Mouse (Mus musculus) lung, embryonic 16.5 days (tissue): ENCODE results near the gene Zkscan7. TPM values are rescaled to one million over a fixed set of nuclear protein-coding genes. Genes with fewer than 3 reads are reported as not detected.

Experiments used
- ATAC-seq: fragments of 200-750 bp; cut with Nextera tagmentation; 2 replicates; pipeline ENCODE4 v1.8.0; 2017; ENCODE audit warnings: low read depth, mild to moderate bottlenecking, moderate library complexity
- H3K27ac ChIP-seq: fragments of 300-500 bp; sonication (generic); 2 replicates; pipeline ENCODE4 v1.5.1; 2014; ENCODE audit warnings: mild to moderate bottlenecking, control low read depth, low read length
- H3K27me3 ChIP-seq: fragments of 300-500 bp; sonication (generic); 2 replicates; pipeline ENCODE4 v1.6.1; 2014; ENCODE audit warnings: low read depth, low read length, mixed read lengths; ENCODE audit not compliant: control insufficient read depth, insufficient read depth
- H3K36me3 ChIP-seq: fragments of 300-500 bp; sonication (generic); 2 replicates; pipeline ENCODE4 v1.6.1; 2014; ENCODE audit warnings: low read length; ENCODE audit not compliant: control insufficient read depth, insufficient read depth
- H3K4me1 ChIP-seq: fragments of 300-500 bp; sonication (generic); replicated peaks from 2 replicates; pipeline ENCODE4 v1.6.1; 2014; ENCODE audit warnings: low read length, mixed read lengths; ENCODE audit not compliant: control insufficient read depth, insufficient read depth
- H3K4me2 ChIP-seq: fragments of 300-500 bp; sonication (generic); 2 replicates; pipeline ENCODE4 v1.6.1; 2014; ENCODE audit warnings: low read depth, low read length, control low read depth
- H3K4me3 ChIP-seq: fragments of 300-500 bp; sonication (generic); 2 replicates; pipeline ENCODE4 v1.5.1; 2014; ENCODE audit warnings: mild to moderate bottlenecking, low read length, control low read depth
- H3K9ac ChIP-seq: fragments of 300-500 bp; sonication (generic); 2 replicates; pipeline ENCODE4 v1.6.1; 2014; ENCODE audit warnings: low read length, control low read depth
- H3K9me3 ChIP-seq: fragments of 300-500 bp; sonication (generic); 2 replicates; pipeline ENCODE4 v1.6.1; 2016; ENCODE audit warnings: low read length; ENCODE audit not compliant: control insufficient read depth
- WGBS: fragments of 180-500 bp; shearing (Covaris S2); extraction: QIAGEN DNeasy Blood & Tissue Kit; methylation state at CpG from one replicate; pipeline ENCODE4 v1.1.7; 2014; 5-methylcytosine and 5-hydroxymethylcytosine counted together
- polyA plus RNA-seq: library from polyadenylated mRNA; unstranded; fragments of >200 nt; fragmentation: Nextera tagmentation; extraction: Ambion mirVana; gene quantifications from 2 replicates; pipeline ENCODE4 v1.2.1, GENCODE M21; 2015

The Zkscan7 gene
- polyA plus RNA-seq, 1 experiment from 2014 or later, result 6.0 TPM

GRCm38 (mm10) chr9:122874653-122875052, 10.8 kb upstream of the Zkscan7 start:
- no peak for ATAC-seq
- WGBS, result 80% methylated on average over 1 of the region's 1 CpGs

GRCm38 (mm10) chr9:122875145-122875544, 10.3 kb upstream of the Zkscan7 start:
- Histone ChIP-seq H3K27me3 (no peaks in the 10 kb centered on the region), H3K4me3 (no peak overlapping the region), H3K36me3 (no peaks in the 10 kb centered on the region), H3K4me2 (no peak overlapping the region), H3K9me3 (no peaks in the 10 kb centered on the region), H3K9ac (no peak overlapping the region), H3K27ac (no peak overlapping the region), H3K4me1 (no peaks in the 10 kb centered on the region)
- no peak for ATAC-seq
- 85% methylated on average over 2 of the region's 2 CpGs for WGBS

More at GRCm38 (mm10) chr9:122874653-122875052, 10.8 kb upstream of the Zkscan7 start:
- Histone ChIP-seq H3K9me3 (no peaks in the 10 kb centered on the region), H3K4me3 (no peak overlapping the region), H3K4me1 (no peaks in the 10 kb centered on the region), H3K4me2 (no peak overlapping the region), H3K27ac (no peak overlapping the region), H3K36me3 (no peaks in the 10 kb centered on the region), H3K27me3 (no peaks in the 10 kb centered on the region), H3K9ac (no peak overlapping the region)

- Histone ChIP-seq H3K9ac (peak overlapping the region; percentile 77), H3K9me3 (peaks cover 3% of the 10 kb centered on the region), H3K27me3 (no peaks in the 10 kb centered on the region), H3K36me3 (no peaks in the 10 kb centered on the region), H3K4me2 (peak overlapping the region; percentile 78), H3K4me1 (peaks cover 3% of the 10 kb centered on the region; the same call in 1 of the 2 replicates), H3K27ac (0 out of 2 replicates have a peak overlapping the region, but pooled peaks have one; percentile 32), H3K4me3 (peak overlapping the region; percentile 83)
- ATAC-seq, result peak; percentile 89
- WGBS, result 6% methylated on average over 54 of the region's 54 CpGs
Observed at GRCm38 (mm10) chr9:122886372-122887179, 1.1 kb downstream of the Zkscan7 start.

- no peak overlapping the region for H3K4me2 ChIP-seq
- no peaks in the 10 kb centered on the region for H3K4me1 ChIP-seq
- no peak overlapping the region for H3K9ac ChIP-seq
- H3K36me3 ChIP-seq, result 0 out of 2 replicates have a peak, but pooled peaks cover 2% of the 10 kb centered on the region
- H3K9me3 ChIP-seq, result peaks cover 1% of the 10 kb centered on the region
- H3K4me3 ChIP-seq, result no peak overlapping the region
- WGBS, result 89% methylated on average over 2 of the region's 2 CpGs
- no peaks in the 10 kb centered on the region for H3K27me3 ChIP-seq
- no peak for ATAC-seq
- H3K27ac ChIP-seq, result no peak overlapping the region
Observed at GRCm38 (mm10) chr9:122901047-122901446, 15.6 kb downstream of the Zkscan7 start.

- peak overlapping the region; percentile 75 for H3K9ac ChIP-seq
- peak overlapping the region; percentile 71 for H3K4me2 ChIP-seq
- H3K27ac ChIP-seq, result no peak overlapping the region
- ATAC-seq, result peak; percentile 97
- H3K9me3 ChIP-seq, result no peaks in the 10 kb centered on the region
- H3K4me3 ChIP-seq, result peak overlapping the region; percentile 59
- no peaks in the 10 kb centered on the region for H3K4me1 ChIP-seq
- no peaks in the 10 kb centered on the region for H3K27me3 ChIP-seq
- 15% methylated on average over 32 of the region's 32 CpGs for WGBS
- H3K36me3 ChIP-seq, result peaks cover 4% of the 10 kb centered on the region; the same call in 1 of the 2 replicates
Observed at GRCm38 (mm10) chr9:122902717-122903535, 17.4 kb downstream of the Zkscan7 start.

GRCm38 (mm10) chr9:122922436-122922835, 37.0 kb downstream of the Zkscan7 start:
- H3K4me3 ChIP-seq, result peak overlapping the region; percentile 75
- H3K9me3 ChIP-seq, result no peaks in the 10 kb centered on the region
- no peak overlapping the region for H3K27ac ChIP-seq
- peaks cover 4% of the 10 kb centered on the region; the same call in 1 of the 2 replicates for H3K4me1 ChIP-seq
- no peak for ATAC-seq
- WGBS, result 22% methylated on average over 3 of the region's 3 CpGs
- H3K4me2 ChIP-seq, result peak overlapping the region; percentile 66
- H3K36me3 ChIP-seq, result peaks cover 25% of the 10 kb centered on the region
- peak overlapping the region; percentile 96 for H3K9ac ChIP-seq
- H3K27me3 ChIP-seq, result no peaks in the 10 kb centered on the region

- peaks cover 4% of the 10 kb centered on the region; the same call in 1 of the 2 replicates for H3K4me1 ChIP-seq
- H3K9ac ChIP-seq, result peak within 1 kb of the TSS; percentile 96
- peak within 1 kb of the TSS; percentile 70; the same call in 1 of the 2 replicates for H3K27ac ChIP-seq
- peak within 1 kb of the TSS; percentile 75 for H3K4me3 ChIP-seq
- peak within 1 kb of the TSS; percentile 66 for H3K4me2 ChIP-seq
- peak; percentile 99 for ATAC-seq
- peaks cover 30% of the 10 kb centered on the region for H3K36me3 ChIP-seq
- under 1% methylated on average over 43 of the region's 43 CpGs for WGBS
- no peaks in the 10 kb centered on the region for H3K27me3 ChIP-seq
- no peaks in the 10 kb centered on the region for H3K9me3 ChIP-seq
Observed at GRCm38 (mm10) chr9:122922936-122923381, 37.5 kb downstream of the Zkscan7 start, which contains the start of gene Zfp105. Zfp105 (plus strand) TSS chr9:122923072.

- WGBS, result 92% methylated on average over 3 of the region's 3 CpGs
- Histone ChIP-seq H3K36me3 (peaks cover 64% of the 10 kb centered on the region), H3K9ac (no peak overlapping the region), H3K27ac (no peak overlapping the region), H3K4me1 (peaks cover under 1% of the 10 kb centered on the region; the same call in 1 of the 2 replicates), H3K4me2 (no peak overlapping the region), H3K9me3 (0 out of 2 replicates have a peak, but pooled peaks cover 3% of the 10 kb centered on the region), H3K4me3 (no peak overlapping the region), H3K27me3 (no peaks in the 10 kb centered on the region)
- ATAC-seq, result no peak
Observed at GRCm38 (mm10) chr9:122928915-122929314, 43.4 kb downstream of the Zkscan7 start.
